Mouse (Mus musculus) embryonic facial prominence, embryonic 14.5 days (tissue): ENCODE data around the gene Cd33. TPM values are rescaled to one million over a fixed set of nuclear protein-coding genes. Genes with fewer than 3 reads are reported as not detected.

Experiments
- ATAC-seq: fragments of 200-750 bp; cut with Nextera tagmentation; 2 replicates; pipeline ENCODE4 v1.8.0; 2017; ENCODE audit warnings: low read depth, moderate number of reproducible peaks, moderate TSS enrichment
- DNase-seq: peaks from one replicate; pipeline ENCODE4 v3.0.0-alpha.2; 2015; ENCODE audit warnings: low spot score
- H3K27ac ChIP-seq: fragments of 300-500 bp; sonication (generic); replicated peaks from 2 replicates; pipeline ENCODE4 v1.5.1; 2014; ENCODE audit warnings: low read depth, mild to moderate bottlenecking, low read length, moderate library complexity
- H3K27me3 ChIP-seq: fragments of 300-500 bp; sonication (generic); replicated peaks from 2 replicates; pipeline ENCODE4 v1.6.1; 2014; ENCODE audit warnings: low read length; ENCODE audit not compliant: control insufficient read depth, insufficient read depth
- H3K36me3 ChIP-seq: fragments of 300-500 bp; sonication (generic); 2 replicates; pipeline ENCODE4 v1.6.1; 2014; ENCODE audit warnings: low read length, mixed read lengths; ENCODE audit not compliant: control insufficient read depth, insufficient read depth
- H3K4me1 ChIP-seq: fragments of 300-500 bp; sonication (generic); 2 replicates; pipeline ENCODE4 v1.6.1; 2014; ENCODE audit warnings: antibody characterized with exemption, low read length; ENCODE audit not compliant: control insufficient read depth, insufficient read depth
- H3K4me2 ChIP-seq: fragments of 300-500 bp; sonication (generic); 2 replicates; pipeline ENCODE4 v1.6.1; 2014; ENCODE audit warnings: low read depth, mild to moderate bottlenecking, low read length, moderate library complexity, mixed read lengths
- H3K4me3 ChIP-seq: fragments of 300-500 bp; sonication (generic); 2 replicates; pipeline ENCODE4 v1.5.1; 2014; ENCODE audit warnings: low read depth, mild to moderate bottlenecking, low read length
- H3K9ac ChIP-seq: fragments of 300-500 bp; sonication (generic); 2 replicates; pipeline ENCODE4 v1.6.1; 2014; ENCODE audit warnings: low read depth, mild to moderate bottlenecking, low read length, moderate library complexity, mixed read lengths
- H3K9me3 ChIP-seq: fragments of 300-500 bp; sonication (generic); 2 replicates; pipeline ENCODE4 v1.6.1; 2016; ENCODE audit warnings: low read length; ENCODE audit not compliant: control insufficient read depth
- WGBS: fragments of 180-500 bp; shearing (Covaris S2); extraction: QIAGEN DNeasy Blood & Tissue Kit; methylation state at CpG from one replicate; pipeline ENCODE4 v1.1.7; 2014; 5-methylcytosine and 5-hydroxymethylcytosine counted together
- polyA plus RNA-seq: library from polyadenylated mRNA; unstranded; fragments of >200 nt; fragmentation: Nextera tagmentation; extraction: Ambion mirVana; gene quantifications from 2 replicates; pipeline ENCODE4 v1.2.1, GENCODE M21; 2014

Gene Cd33
- polyA plus RNA-seq, 1 experiment from 2014 or later, result 2.8 TPM

DNA sequence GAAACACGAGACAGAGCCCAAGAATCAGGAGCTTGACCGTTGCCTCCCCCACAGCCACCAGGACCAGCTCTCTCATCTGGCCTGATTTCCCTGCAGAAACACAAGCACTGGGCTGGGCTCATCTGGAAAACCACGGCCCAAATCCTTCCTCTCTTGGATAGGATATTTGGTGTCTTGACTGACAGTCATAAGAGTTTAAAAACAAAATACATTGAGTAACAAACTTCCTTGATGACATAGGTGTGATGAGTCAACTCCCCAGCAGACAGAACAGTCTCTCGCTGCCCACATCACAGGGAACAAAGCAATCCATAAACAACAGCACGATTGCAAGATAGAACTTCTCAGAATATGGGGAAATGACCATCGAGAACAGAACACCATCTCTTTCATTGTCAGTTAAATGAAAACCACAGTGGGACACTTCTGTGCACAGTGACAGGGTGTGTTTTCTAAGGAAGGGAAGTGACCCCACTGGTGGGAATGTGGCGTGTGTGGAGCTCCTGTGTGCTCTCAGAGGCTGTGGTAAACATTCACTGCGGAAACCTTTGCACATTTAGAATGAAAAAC is 13.9 kb downstream of the Cd33 start:
- 65% methylated on average over 8 of the region's 8 CpGs for WGBS
- Histone ChIP-seq H3K9me3 (no peaks in the 10 kb centered on the region), H3K27me3 (no peaks in the 10 kb centered on the region), H3K4me1 (no peaks in the 10 kb centered on the region), H3K27ac (no peak overlapping the region), H3K9ac (no peak overlapping the region), H3K4me2 (no peak overlapping the region), H3K36me3 (no peaks in the 10 kb centered on the region), H3K4me3 (no peak overlapping the region)
- DNase-seq (no peak), ATAC-seq (no peak)

DNA sequence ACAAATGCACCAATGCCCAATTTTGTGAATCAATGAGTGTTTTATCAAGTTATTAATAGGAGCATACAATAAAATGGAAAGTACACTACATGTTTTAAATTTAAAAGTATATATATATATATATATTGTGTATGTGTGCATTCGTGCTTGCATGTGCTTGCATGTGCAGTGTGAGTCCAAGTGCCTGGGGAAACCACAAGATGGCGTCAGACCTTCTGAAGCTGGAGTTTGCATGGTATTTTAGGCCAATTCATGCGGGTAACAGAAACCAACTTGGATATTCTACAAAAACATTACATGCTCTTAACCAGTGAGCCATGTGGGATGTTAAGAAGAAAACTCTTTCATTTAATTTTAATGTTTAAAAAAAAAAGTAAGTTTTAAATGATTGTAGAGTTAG is 18.9 kb downstream of the Cd33 start:
- no peak for ATAC-seq
- Histone ChIP-seq H3K4me1 (no peaks in the 10 kb centered on the region), H3K27ac (no peak overlapping the region), H3K9me3 (no peaks in the 10 kb centered on the region), H3K4me3 (no peak overlapping the region), H3K4me2 (no peak overlapping the region), H3K9ac (no peak overlapping the region), H3K27me3 (no peaks in the 10 kb centered on the region), H3K36me3 (no peaks in the 10 kb centered on the region)
- WGBS, result 51% methylated on average over 3 of the region's 3 CpGs
- DNase-seq, result no peak

DNA sequence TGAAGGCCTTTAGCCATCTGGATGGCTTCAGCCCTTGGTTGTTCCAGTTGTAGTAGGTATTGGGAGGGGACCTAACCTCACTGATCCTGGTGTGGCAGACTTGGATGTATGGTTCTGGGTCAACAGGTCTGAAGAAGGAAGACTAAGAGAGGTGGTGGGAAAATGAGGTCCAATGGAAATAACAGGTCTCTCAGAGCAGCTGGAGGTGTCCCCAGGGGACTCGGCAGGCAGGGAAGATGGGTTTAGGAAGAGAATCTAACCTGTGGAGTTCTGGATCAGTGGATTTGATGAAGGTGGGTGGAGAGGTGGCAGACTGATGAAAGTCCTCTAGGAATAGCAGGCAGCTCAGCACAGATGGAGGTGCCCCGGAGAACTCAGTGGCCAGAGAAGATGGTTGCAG is 21.5 kb downstream of the Cd33 start:
- H3K36me3 ChIP-seq, result no peaks in the 10 kb centered on the region
- 90% methylated on average over 2 of the region's 2 CpGs for WGBS

DNA sequence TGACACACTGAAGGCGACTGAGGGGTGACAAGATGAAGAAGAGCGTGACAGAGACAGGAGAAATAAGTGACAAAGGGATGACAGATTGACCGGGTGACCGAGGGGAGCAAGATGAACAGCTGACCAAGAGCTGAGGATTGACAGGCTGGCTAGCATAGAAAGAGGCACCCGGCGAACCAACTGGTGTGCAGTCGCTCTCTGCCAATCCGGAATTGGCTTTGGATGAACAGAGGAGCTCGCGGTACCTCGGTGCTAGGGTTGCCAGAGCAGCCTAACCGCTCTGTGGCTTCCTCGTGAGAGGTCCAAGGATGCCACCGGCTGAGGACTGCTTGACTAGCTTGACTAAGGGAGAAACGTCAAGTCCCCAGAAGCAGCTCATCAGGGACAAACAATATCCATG is 25.9 kb downstream of the Cd33 start:
- WGBS, result 89% methylated on average over 15 of the region's 15 CpGs
- ATAC-seq, result no peak

More for the DNA sequence above, 21.5 kb downstream of the Cd33 start:
- Histone ChIP-seq H3K9ac (no peak overlapping the region), H3K4me1 (no peaks in the 10 kb centered on the region), H3K9me3 (no peaks in the 10 kb centered on the region), H3K27ac (no peak overlapping the region), H3K4me3 (no peak overlapping the region), H3K4me2 (no peak overlapping the region), H3K27me3 (no peaks in the 10 kb centered on the region)
- DNase-seq (no peak), ATAC-seq (no peak)

DNA sequence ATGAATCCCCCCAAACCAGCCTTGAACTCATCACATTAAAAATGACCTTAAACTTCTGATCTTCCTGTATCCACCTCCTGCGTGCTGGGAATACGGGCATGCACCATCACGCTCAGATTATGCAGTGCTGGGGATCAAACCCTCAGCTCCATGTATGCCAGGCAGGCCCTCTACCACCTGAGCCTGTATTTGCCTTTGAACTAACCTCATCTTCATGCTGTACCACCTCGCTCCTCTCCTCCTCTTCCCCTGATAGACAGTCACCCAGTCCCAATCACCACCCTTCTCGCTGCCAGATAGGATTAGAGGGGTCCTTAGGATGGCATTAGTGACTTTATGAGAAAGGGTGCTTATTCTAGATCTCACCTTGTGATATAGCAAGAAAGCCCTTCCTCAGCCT is 29.2 kb downstream of the Cd33 start:
- Histone ChIP-seq H3K9ac (no peak overlapping the region), H3K9me3 (no peaks in the 10 kb centered on the region), H3K4me3 (no peak overlapping the region), H3K36me3 (no peaks in the 10 kb centered on the region), H3K27ac (no peak overlapping the region), H3K4me1 (no peaks in the 10 kb centered on the region), H3K27me3 (no peaks in the 10 kb centered on the region), H3K4me2 (no peak overlapping the region)
- DNase-seq, result no peak
- ATAC-seq, result no peak
- WGBS, result 76% methylated on average over 5 of the region's 5 CpGs

More for the DNA sequence above, 25.9 kb downstream of the Cd33 start:
- no peak overlapping the region for H3K9ac ChIP-seq
- H3K9me3 ChIP-seq, result no peaks in the 10 kb centered on the region
- no peak overlapping the region for H3K4me2 ChIP-seq
- no peaks in the 10 kb centered on the region for H3K4me1 ChIP-seq
- H3K4me3 ChIP-seq, result no peak overlapping the region
- no peak for DNase-seq
- no peak overlapping the region for H3K27ac ChIP-seq
- no peaks in the 10 kb centered on the region for H3K27me3 ChIP-seq
- H3K36me3 ChIP-seq, result no peaks in the 10 kb centered on the region

DNA sequence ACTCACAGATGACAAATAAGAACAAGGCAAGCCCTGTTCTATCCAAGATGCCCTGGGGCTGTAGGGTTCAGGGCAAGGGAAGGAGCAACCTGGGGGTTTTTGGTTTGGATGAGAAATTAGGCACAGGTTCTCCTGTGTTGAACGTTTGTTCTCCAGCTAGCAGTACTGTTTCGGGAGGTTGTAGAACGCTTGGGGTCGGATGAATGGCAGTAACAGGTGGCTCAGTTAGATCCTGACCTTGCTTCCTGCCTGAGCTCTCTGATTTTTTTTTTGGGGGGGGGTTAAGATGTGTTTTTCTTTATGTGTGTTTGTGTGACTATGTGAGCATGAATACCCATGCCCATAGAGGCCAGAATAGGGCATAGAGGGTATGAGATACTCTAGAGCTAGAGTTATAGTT is 31.7 kb downstream of the Cd33 start:
- ATAC-seq, result no peak

DNA sequence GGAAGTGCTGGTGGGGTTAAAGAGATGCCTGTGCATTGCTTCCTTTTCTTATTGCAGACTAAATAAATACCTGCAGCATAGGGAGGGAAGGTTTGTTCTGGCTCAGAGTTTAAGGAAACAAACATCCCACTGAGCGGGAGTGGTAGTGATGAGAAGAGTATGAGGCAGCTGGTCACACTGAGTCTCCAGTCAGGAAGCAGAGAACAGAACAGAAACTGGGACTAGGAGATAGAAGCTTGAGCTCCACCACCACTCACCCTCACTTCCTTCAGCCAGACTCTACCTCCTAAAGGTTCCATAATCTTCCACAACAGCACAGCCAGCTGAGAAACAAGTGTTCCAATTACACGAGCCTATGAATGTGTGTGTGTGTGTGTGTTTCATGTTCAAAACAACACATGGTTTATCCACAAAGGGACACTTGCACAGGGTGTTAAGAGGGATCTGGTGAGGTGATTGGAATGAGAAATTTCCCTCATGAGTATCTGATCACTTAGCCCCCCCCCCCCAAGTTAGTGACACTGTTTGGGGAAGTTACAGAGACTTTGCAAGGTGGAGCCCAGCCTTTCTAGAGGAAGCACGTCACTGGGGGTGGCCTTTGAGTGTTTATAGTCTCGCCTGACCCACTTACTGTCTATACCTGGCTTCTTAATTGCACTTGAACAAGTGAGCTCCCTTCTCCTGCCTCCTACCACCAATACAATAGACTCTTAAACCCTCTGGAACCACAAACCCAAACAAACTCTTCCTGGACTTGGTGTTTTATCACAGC is 32.3 kb downstream of the Cd33 start:
- no peak for ATAC-seq
- WGBS, result 46% methylated on average over 4 of the region's 4 CpGs

More for the DNA sequence above, 31.7 kb downstream of the Cd33 start:
- Histone ChIP-seq H3K4me2 (no peak overlapping the region), H3K9ac (no peak overlapping the region), H3K9me3 (no peaks in the 10 kb centered on the region), H3K27ac (no peak overlapping the region), H3K27me3 (no peaks in the 10 kb centered on the region), H3K4me1 (no peaks in the 10 kb centered on the region), H3K36me3 (no peaks in the 10 kb centered on the region), H3K4me3 (no peak overlapping the region)
- DNase-seq, result no peak
- 62% methylated on average over 4 of the region's 4 CpGs for WGBS

DNA sequence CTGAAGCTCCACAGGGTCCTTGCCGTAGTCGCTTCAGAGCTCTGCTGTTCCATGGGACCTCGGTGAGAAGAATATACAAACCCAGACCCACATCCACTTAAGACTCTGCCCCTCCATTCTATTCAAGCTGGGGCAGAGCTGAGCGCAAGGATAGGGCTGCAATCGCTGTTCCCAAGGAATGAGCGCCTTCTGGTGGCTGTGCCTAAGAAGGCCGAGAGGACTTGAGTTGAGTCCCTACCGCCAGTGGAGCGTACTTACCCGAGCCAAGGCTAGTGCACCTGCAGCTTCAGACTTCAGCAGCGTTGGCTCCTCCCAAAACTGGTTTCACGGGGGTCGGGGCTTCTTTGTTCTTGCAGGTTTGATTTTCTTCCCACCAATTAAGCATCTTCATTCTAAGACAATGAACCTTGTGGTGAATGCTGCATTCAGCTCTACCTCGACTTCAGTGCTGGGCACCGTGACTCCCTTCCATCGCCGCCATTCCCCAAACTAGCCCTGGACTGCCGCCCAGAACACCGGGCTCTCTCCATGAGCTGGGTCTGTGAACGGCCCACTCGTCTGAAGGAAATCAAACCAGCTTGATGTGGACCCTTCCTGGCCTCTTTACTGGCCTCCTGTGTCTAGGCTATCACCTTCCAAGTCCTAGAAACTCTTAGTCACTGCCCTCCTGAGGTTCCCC is 48.7 kb downstream of the Cd33 start:
- Histone ChIP-seq H3K27ac (no peak overlapping the region), H3K4me3 (no peak overlapping the region), H3K4me2 (no peak overlapping the region), H3K4me1 (no peaks in the 10 kb centered on the region), H3K9me3 (no peaks in the 10 kb centered on the region), H3K27me3 (peaks cover 5% of the 10 kb centered on the region), H3K9ac (no peak overlapping the region), H3K36me3 (no peaks in the 10 kb centered on the region)
- peak; percentile 53 for DNase-seq
- peak; percentile 67; the same call in 1 of the 2 replicates for ATAC-seq
- WGBS, result 17% methylated on average over 21 of the region's 21 CpGs

More for the DNA sequence above, 32.3 kb downstream of the Cd33 start:
- H3K36me3 ChIP-seq, result no peaks in the 10 kb centered on the region
- H3K27me3 ChIP-seq, result no peaks in the 10 kb centered on the region
- no peak overlapping the region for H3K9ac ChIP-seq
- H3K4me1 ChIP-seq, result no peaks in the 10 kb centered on the region
- H3K27ac ChIP-seq, result no peak overlapping the region
- no peak for DNase-seq
- H3K4me2 ChIP-seq, result no peak overlapping the region
- H3K9me3 ChIP-seq, result no peaks in the 10 kb centered on the region
- H3K4me3 ChIP-seq, result no peak overlapping the region
